Mouse (Mus musculus): ENCODE data around the gene Mki67. TPM values are rescaled to one million over a fixed set of nuclear protein-coding genes. Genes with fewer than 3 reads are reported as not detected.
"Not testable (repeated sequence)": the region's sequence is repeated elsewhere in the genome, so short reads cannot be mapped to it uniquely, and the experiment has no call there.

The Mki67 gene
- polyA plus RNA-seq, 1 experiment from 2014 or later = 48.4 TPM

DNA sequence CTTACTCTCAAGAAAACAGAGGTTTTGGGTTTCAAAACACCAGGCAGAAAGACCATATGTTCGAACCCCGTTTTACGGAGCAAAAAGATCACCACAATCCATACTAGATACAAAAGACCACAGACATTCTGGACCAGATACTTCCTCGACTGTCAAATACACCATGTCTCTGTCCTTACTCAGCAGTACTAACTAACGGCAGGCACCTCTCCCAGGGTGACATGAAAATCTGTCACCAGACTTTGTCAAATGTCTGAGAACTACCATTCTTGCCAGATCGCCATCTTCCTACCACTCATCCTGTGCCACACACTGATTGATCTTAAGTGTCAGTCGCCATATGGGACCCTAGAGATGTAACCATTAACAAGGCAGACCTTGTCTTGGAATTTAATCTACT lies 995 bp downstream of the Mki67 start:
- H3K9me3 ChIP-seq = no peaks in the 10 kb centered on the region
- H3K36me3 ChIP-seq = peaks cover 6% of the 10 kb centered on the region; the same call in 1 of the 2 replicates
- H3K27me3 ChIP-seq = no peaks in the 10 kb centered on the region
- no peak overlapping the region for H3K27ac ChIP-seq
- peak overlapping the region; percentile 93 for H3K9ac ChIP-seq
- H3K4me1 ChIP-seq = peaks cover 27% of the 10 kb centered on the region
- H3K4me3 ChIP-seq = peak overlapping the region; percentile 91
- no peak for ATAC-seq (ENCODE audit: insufficient number of reproducible peaks, insufficient read depth, low FRiP score, low TSS enrichment, low read depth)
- WGBS = 1% methylated on average over 7 of the region's 7 CpGs
- H3K4me2 ChIP-seq = peak overlapping the region; percentile 80

DNA sequence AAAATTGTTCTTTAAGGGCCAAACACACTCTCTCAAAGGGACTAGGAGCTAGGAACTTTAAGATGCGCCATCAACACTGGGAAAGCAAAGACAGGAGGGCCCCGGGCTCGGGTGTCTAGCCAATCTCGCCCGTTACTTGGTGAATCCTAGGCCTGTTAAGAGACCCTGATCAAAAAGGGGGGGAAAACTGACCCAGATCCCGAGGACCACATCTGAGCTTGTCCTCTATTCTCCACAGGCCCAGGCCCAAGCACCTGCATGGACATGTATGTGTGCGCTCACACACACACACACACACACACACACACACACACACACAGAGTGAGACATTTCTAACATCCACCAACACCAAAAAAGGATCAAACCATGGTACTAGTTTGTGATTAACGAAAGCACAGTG lies 2.8 kb downstream of the Mki67 start:
- peak overlapping the region; percentile 80 for H3K4me2 ChIP-seq
- 72% methylated on average over 8 of the region's 8 CpGs for WGBS
- peaks cover 27% of the 10 kb centered on the region for H3K4me1 ChIP-seq
- peak overlapping the region; percentile 91 for H3K4me3 ChIP-seq
- H3K9me3 ChIP-seq = no peaks in the 10 kb centered on the region
- peaks cover 23% of the 10 kb centered on the region for H3K36me3 ChIP-seq
- no peak overlapping the region for H3K9ac ChIP-seq
- ATAC-seq (ENCODE audit: insufficient number of reproducible peaks, insufficient read depth, low FRiP score, low TSS enrichment, low read depth) = no peak
- H3K27me3 ChIP-seq = no peaks in the 10 kb centered on the region
- H3K27ac ChIP-seq = no peak overlapping the region

DNA sequence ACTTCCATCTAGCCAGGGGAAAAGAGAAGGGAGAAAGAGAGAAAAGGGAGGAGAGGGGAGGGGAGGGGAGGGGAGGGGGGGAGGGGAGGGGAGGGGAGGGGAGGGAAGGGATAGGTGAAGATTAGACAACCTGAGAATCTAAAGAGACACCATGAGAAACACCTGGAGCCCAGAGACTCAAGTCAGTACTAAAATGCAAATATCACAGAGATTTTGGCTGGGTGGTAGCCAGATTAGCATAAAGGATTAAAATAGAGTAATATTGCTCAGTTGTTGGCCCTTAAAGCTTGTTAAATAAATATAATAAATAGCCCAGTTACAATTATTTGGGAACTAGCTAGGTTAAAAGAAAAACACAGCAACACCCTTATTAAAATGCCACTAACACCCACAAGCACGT lies 3.6 kb downstream of the Mki67 start:
- Histone ChIP-seq H3K9ac (no peak overlapping the region), H3K4me1 (peaks cover 27% of the 10 kb centered on the region), H3K9me3 (no peaks in the 10 kb centered on the region), H3K27ac (no peak overlapping the region), H3K4me3 (0 out of 2 replicates have a peak overlapping the region, but pooled peaks have one; percentile 91), H3K36me3 (peaks cover 31% of the 10 kb centered on the region), H3K27me3 (no peaks in the 10 kb centered on the region), H3K4me2 (peak overlapping the region; percentile 80)
- WGBS = 88% methylated on average over 1 of the region's 1 CpGs
- ATAC-seq (ENCODE audit: insufficient number of reproducible peaks, insufficient read depth, low FRiP score, low TSS enrichment, low read depth) = no peak

DNA sequence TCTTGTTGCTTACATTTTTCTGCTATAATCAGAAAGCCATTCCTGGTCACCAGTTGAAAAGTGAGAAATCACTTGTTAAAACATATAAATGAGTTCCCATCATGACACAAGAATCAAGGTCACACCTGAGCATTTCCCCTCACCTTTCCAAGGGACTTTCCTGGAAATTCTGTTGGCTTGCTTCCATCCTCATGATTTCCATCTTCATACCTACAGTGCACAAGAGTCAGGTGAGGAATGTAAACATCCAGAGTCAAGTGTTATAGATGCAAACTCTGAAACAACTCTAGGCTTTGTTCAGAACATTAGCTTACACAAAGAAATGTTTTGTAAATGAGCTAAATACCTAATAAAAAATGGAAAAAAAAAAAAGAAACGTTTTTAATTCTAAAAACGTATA lies 5.5 kb downstream of the Mki67 start:
- no peak for ATAC-seq (ENCODE audit: insufficient number of reproducible peaks, insufficient read depth, low FRiP score, low TSS enrichment, low read depth)
- no peak overlapping the region for H3K4me2 ChIP-seq
- H3K27ac ChIP-seq = no peak overlapping the region
- H3K4me1 ChIP-seq = peaks cover 23% of the 10 kb centered on the region
- WGBS = 74% methylated on average over 2 of the region's 2 CpGs
- no peak overlapping the region for H3K9ac ChIP-seq
- H3K9me3 ChIP-seq = no peaks in the 10 kb centered on the region
- H3K27me3 ChIP-seq = no peaks in the 10 kb centered on the region
- no peak overlapping the region for H3K4me3 ChIP-seq
- peaks cover 49% of the 10 kb centered on the region for H3K36me3 ChIP-seq

- Histone ChIP-seq H3K36me3 (peaks cover 93% of the 10 kb centered on the region), H3K27me3 (no peaks in the 10 kb centered on the region), H3K4me1 (no peaks in the 10 kb centered on the region), H3K9ac (no peak overlapping the region), H3K4me2 (no peak overlapping the region), H3K27ac (no peak overlapping the region), H3K4me3 (no peak overlapping the region), H3K9me3 (no peaks in the 10 kb centered on the region)
- WGBS = 84% methylated on average over 6 of the region's 6 CpGs
- ATAC-seq (ENCODE audit: insufficient number of reproducible peaks, insufficient read depth, low FRiP score, low TSS enrichment, low read depth) = no peak
Measured at GRCm38 (mm10) chr7:135705753-135706152, 10.4 kb downstream of the Mki67 start.

DNA sequence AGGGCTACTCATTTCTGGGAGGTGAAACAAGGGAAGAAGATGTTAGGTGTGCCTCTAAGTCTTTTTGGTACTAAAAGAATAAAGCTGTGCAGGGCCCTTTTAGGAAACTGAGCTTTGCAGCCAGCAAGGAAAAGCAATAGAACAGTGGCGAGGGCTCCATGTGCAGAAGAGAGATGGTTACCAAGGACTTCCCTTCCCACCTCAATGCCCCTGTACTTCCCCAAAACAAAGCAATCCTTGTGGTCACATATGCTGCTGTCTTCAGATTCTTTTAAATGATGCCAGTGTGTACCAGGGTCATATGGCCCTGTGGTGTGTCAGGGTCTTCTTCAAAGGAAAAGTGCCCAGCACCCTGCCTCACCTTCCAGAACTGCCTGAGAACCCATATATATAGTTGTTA lies 11.1 kb downstream of the Mki67 start:
- no peak overlapping the region for H3K9ac ChIP-seq
- no peak for ATAC-seq (ENCODE audit: insufficient number of reproducible peaks, insufficient read depth, low FRiP score, low TSS enrichment, low read depth)
- no peaks in the 10 kb centered on the region for H3K9me3 ChIP-seq
- no peaks in the 10 kb centered on the region for H3K27me3 ChIP-seq
- no peak overlapping the region for H3K4me2 ChIP-seq
- peaks cover 95% of the 10 kb centered on the region for H3K36me3 ChIP-seq
- H3K27ac ChIP-seq = no peak overlapping the region
- WGBS = 100% methylated on average over 1 of the region's 1 CpGs
- H3K4me1 ChIP-seq = no peaks in the 10 kb centered on the region
- H3K4me3 ChIP-seq = no peak overlapping the region

- no peak overlapping the region for H3K27ac ChIP-seq
- no peaks in the 10 kb centered on the region for H3K27me3 ChIP-seq
- H3K36me3 ChIP-seq = peaks cover 97% of the 10 kb centered on the region
- no peaks in the 10 kb centered on the region for H3K4me1 ChIP-seq
- H3K9ac ChIP-seq = no peak overlapping the region
- H3K4me3 ChIP-seq = no peak overlapping the region
- H3K9me3 ChIP-seq = no peaks in the 10 kb centered on the region
- ATAC-seq (ENCODE audit: insufficient number of reproducible peaks, insufficient read depth, low FRiP score, low TSS enrichment, low read depth) = no peak
- no peak overlapping the region for H3K4me2 ChIP-seq
- 95% methylated on average over 8 of the region's 8 CpGs for WGBS
Measured at GRCm38 (mm10) chr7:135704251-135704650, 11.9 kb downstream of the Mki67 start.

GRCm38 (mm10) chr7:135703600-135704148 lies 12.5 kb downstream of the Mki67 start:
- WGBS = 94% methylated on average over 9 of the region's 9 CpGs
- H3K9me3 ChIP-seq = no peaks in the 10 kb centered on the region
- H3K4me3 ChIP-seq = no peak overlapping the region
- peaks cover 97% of the 10 kb centered on the region for H3K36me3 ChIP-seq
- H3K27me3 ChIP-seq = no peaks in the 10 kb centered on the region
- H3K9ac ChIP-seq = no peak overlapping the region
- H3K4me1 ChIP-seq = no peaks in the 10 kb centered on the region
- no peak overlapping the region for H3K4me2 ChIP-seq
- no peak for ATAC-seq (ENCODE audit: insufficient number of reproducible peaks, insufficient read depth, low FRiP score, low TSS enrichment, low read depth)
- no peak overlapping the region for H3K27ac ChIP-seq

DNA sequence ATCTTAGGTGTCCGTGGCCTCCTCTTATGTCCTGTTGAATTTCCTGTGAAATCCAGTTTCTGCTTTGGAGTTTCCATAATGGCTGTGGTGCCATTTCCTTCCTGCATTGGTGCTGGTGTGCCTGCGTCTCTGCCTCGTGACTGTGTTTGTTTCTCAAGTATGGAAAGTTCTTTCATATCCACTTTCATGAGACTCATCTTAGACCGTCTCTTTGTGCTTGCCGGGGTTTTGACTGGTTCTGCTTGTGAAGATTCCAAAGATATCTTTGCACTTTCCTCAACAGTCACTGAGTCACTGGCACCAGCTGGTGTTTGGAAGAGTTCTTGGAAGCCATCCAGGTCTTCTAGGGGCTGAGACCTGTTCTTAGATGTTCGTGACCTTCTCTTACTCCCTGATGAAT lies 16.8 kb downstream of the Mki67 start:
- WGBS = 85% methylated on average over 6 of the region's 6 CpGs
- H3K4me1 ChIP-seq; H3K4me2 ChIP-seq; ATAC-seq (ENCODE audit: insufficient number of reproducible peaks, insufficient read depth, low FRiP score, low TSS enrichment, low read depth); H3K9me3 ChIP-seq; H3K27me3 ChIP-seq; H3K27ac ChIP-seq; H3K9ac ChIP-seq; H3K4me3 ChIP-seq: not testable (repeated sequence)
- H3K36me3 ChIP-seq = peaks cover 97% of the 10 kb centered on the region

- Histone ChIP-seq H3K9ac (no peak overlapping the region), H3K4me2 (no peak overlapping the region), H3K9me3 (no peaks in the 10 kb centered on the region), H3K4me3 (no peak overlapping the region), H3K27ac (no peak overlapping the region), H3K36me3 (peaks cover 96% of the 10 kb centered on the region), H3K4me1 (no peaks in the 10 kb centered on the region), H3K27me3 (no peaks in the 10 kb centered on the region)
- ATAC-seq (ENCODE audit: insufficient number of reproducible peaks, insufficient read depth, low FRiP score, low TSS enrichment, low read depth) = no peak
- WGBS = 92% methylated on average over 2 of the region's 2 CpGs
Measured at GRCm38 (mm10) chr7:135698362-135698761, 17.8 kb downstream of the Mki67 start.

DNA sequence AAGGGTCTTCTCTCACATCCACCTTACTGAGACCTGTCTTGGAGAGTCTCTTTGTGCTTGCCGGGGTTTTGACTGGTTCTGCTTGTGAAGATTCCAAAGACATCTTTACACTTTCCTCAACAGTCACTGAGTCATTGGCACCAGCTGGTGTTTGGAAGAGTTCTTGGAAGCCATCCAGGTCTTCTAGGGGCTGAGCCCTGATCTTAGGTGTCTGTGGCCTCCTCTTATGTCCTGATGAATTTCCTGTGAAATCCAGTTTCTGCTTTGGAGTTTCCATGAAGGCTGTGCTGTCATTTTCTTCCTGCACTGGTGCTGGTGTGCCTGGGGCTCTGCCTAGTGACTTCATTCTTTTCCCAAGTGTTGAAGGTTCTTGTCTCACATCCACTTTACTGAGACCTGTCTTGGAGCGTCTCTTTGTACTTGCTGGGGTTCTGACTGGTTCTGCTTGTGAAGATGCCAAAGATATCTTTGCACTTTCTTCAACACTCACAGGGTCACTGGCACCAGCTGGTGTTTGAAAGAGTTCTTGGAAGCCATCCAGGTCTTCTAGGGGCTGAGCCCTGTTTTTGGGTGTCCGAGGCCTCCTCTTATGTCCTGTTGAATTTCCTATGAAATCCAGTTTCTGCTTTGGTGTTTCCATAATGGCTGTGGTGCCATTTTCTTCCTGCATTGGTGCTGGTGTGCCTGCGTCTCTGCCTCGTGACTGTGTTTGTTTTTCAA lies 19.0 kb downstream of the Mki67 start:
- not testable (repeated sequence) for H3K9ac ChIP-seq; H3K4me3 ChIP-seq; H3K27me3 ChIP-seq; H3K4me1 ChIP-seq; ATAC-seq (ENCODE audit: insufficient number of reproducible peaks, insufficient read depth, low FRiP score, low TSS enrichment, low read depth); H3K27ac ChIP-seq; H3K4me2 ChIP-seq; H3K9me3 ChIP-seq
- WGBS = 93% methylated on average over 5 of the region's 5 CpGs
- H3K36me3 ChIP-seq = peaks cover 97% of the 10 kb centered on the region

DNA sequence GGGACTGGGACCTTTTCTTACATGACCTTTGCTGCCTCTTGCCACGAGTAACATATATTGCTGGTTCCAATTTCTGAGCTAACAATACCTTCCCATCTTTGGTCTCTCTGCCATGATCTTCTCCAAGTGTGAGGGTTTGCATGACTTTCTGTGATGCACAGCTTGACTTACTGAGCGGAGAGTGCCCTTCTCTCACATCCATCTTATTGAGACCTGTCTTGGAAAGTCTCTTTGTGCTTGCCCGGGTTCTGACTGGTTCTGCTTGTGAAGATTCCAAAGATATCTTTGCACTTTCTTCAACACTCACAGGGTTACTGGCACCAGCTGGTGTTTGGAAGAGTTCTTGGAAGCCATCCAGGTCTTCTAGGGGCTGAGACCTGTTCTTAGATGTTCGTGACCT lies 20.0 kb downstream of the Mki67 start:
- Histone ChIP-seq H3K27me3 (no peaks in the 10 kb centered on the region), H3K4me1 (no peaks in the 10 kb centered on the region), H3K27ac (no peak overlapping the region), H3K36me3 (peaks cover 97% of the 10 kb centered on the region), H3K9me3 (no peaks in the 10 kb centered on the region), H3K4me2 (no peak overlapping the region), H3K4me3 (no peak overlapping the region), H3K9ac (no peak overlapping the region)
- WGBS = 88% methylated on average over 4 of the region's 4 CpGs
- no peak for ATAC-seq (ENCODE audit: insufficient number of reproducible peaks, insufficient read depth, low FRiP score, low TSS enrichment, low read depth)

Data from embryonic facial prominence, embryonic 13.5 days (tissue).